Mouse (Mus musculus): ENCODE measurements around the gene Emc7. TPM values are rescaled to one million over a fixed set of nuclear protein-coding genes. Genes with fewer than 3 reads are reported as not detected.

Emc7 gene
- total RNA-seq, 2 experiments from 2014 or later = 32.8 to 35.5 TPM

DNA sequence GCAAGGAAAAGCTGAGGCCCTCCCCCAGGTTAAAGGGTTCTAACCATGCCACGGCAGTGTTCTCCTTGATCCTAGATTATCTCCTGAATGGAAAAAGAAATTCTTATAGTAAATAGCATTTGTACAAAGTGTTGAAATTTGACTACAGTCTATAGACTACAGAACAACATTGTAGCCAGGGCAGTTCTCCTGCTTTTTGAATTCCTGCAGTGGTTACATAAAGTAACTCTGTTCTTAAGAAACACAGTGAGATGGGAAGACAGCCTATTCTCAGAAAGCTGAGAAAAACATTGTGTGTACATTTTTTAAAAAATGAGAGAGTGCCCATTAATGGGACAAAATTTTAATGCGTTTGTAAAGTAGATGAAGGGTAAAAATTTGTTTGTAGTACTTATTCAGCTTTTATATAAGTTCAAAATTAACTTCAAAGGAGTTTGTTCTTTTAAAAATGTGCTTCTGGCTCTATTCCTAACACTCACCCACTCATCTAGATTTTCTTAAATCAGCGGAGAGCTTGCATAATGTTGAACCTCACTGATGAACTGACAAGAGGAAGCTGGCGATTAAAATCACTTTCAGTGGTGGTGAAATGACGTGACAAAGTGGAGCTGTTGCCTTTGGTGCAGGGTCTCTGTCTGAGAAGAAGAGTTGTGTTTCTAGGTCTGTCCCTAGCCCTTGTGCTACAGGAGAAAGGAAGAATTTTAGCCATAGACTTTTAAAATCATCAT lies 20.4 kb downstream of the Emc7 start:
- DNase-seq = no peak

GRCm38 (mm10) chr2:112476554-112476953 lies 21.8 kb downstream of the Emc7 start:
- DNase-seq = no peak

DNA sequence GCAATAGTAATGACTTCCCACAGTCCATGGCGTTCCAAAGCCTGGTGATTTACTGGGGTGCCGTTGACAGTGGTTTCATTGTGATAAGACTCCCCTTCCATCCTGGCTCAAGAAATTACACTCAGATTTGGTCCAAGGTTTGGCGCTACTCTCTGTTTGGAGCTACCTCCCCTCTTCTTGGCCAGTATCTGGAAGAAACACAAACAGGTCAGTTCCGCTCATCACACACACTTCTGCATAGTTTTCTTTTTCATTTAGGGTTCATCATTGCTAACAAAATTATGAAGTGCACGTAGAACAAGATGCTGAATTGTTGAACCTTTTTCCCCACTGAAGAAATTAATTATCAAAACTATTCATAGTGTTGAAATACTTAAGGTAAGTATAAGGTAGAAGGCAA lies 25.9 kb downstream of the Emc7 start, which contains the start of gene Chrm5:
Chrm5 (minus strand) TSS at position 101 of the 400 bp plus-strand sequence.
- no peak for DNase-seq

DNA sequence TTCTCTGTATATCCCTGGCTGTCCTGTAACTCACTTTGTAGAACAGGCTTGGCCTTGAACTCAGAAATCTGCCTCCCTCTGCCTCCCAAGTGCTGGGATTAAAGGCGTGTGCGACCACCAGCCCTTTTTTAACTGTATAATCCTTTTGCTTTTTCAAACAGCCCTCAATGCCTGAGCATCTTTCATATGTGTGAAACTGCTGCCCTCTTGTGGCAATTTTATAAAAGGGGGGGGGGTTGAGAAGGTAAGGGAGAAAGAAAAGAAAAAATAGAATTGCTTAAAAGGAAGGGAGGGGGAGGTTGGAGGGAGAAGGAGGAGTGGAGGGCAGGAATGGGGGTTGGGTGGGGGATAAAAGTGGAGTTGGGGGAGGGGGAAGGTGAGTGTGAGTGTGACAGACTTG lies 26.8 kb downstream of the Emc7 start:
- peak in 1 of 2 experiments; percentile 22 for DNase-seq

DNA sequence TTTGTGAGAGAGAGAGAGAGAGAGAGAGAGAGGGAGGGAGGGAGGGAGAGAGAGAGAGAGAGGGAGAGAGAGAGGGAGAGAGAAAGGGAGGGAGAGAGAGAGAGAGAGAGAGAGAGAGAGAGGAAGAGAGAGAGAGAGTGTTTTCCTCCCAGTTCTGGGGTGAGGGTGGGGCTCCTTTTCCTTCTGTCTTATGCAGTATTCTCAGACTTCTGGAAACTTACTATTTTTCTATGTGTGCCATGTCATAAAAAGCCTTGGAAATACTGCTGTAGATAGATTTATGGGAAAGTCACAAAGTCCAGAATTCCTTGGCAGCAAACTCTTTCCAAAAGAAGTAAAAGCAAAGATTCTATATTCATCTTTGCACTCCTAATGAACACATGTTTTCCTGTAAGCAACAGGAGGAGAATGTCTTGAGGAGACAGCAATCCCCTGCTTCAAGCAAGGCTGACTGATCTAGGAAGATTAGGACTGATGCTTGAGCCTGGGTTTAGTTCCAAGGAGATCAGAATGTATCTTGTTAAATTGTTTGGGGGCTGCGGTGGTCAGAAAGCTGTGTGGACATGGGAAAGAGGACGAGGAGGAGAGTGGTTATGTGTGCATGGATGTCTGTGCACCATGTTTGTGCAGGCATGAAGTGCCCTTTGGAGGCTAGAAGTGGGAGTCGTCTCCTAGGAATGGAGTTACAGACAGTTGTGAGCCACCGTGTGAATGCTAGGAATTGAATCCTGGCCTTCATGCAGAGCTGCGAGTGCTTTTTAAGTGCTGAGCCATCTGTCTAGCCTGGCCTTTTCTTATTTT lies 27.9 kb downstream of the Emc7 start:
- DNase-seq = no peak

- no peak for DNase-seq
Measured at GRCm38 (mm10) chr2:112483334-112483651, 28.5 kb downstream of the Emc7 start.

DNA sequence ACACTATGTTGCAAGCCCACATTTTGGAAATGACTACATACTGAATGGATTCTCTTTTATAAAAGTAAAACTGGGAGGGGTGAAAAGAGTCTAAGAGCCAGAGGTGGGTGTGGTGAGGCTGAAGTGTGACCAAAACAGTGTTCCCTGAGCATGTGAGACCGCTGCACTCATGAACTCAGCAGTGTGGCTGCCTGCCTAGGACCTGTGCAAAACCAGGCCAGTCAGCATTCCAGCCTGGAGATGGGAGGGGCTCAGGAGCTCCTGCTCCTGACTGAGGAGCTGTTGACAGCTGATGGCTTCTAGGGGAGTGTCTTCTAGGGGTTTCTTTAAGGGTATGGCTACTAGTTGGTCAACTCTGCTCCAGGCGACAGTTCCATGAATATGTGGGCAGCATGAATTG lies 30.1 kb downstream of the Emc7 start:
- no peak for DNase-seq

DNA sequence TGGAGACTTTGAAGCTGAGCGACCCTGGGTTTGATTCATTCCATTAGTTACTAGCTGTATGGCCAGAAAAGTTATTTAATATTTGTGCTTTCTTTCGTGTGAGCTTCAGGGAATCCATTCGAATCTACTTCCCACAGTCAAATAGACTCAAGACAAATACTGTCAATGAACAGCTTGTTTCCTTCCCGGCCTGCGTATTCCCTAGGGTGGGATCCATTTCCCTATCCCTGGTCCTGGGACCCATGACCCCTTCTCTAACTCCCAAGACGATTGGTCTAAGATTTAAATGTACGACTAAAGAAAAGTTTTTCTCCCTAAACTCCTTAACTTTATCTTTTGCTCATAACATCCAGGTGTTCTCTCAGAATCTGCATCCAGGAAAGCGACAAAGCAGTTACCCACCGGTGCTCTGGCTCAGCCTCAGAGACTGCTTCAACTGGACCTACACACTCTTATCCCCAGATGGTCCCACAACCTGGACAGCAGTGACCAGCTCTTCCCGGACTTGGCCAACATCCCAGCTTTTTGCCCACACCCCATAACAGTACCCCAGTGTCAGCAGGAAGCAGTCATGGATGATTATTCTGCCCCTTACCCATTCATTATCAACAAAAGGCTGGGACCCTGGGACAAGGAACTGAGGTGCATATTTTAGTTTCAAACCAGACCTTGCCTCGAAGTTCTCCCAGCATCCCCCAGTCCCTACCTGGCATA lies 35.8 kb downstream of the Emc7 start:
- DNase-seq = no peak

- no peak for DNase-seq
Measured at GRCm38 (mm10) chr2:112491629-112492028, 36.8 kb downstream of the Emc7 start.

GRCm38 (mm10) chr2:112492431-112492855 lies 37.6 kb downstream of the Emc7 start:
- peak; percentile 10 to 13 for DNase-seq

DNA sequence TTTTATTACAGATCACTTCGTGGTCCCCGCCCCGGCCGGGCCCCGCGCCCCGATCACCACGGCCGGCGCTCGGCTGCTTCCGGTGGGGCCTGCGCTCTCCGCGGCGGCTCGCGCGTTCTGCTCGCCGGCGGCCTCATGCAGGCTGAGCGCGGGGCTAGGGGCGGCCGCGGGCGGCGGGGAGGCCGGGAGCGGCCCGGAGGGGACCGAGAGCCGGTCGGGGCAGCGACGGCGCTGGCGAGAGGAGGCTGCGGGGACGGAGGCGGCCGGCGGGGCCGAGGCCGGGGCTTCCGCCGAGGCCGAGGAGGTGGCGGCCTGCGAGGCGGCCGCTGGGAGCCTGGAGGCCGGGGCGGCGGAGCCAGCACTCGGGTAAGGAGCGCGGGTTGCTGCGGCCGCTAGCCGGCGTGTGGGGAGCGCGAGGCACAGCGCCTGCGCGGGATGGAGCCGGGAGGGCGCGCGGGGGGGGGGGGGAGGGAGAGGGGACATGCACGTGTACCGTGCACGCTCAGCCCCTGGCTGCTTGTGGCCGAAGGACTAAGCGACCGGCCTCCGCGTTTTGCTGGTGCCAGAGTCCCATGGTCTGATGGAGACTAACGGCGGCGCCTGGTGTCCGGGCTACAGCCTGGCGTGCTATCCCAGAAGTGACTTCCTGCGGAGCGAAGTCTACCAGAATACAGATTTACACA lies 38.2 kb downstream of the Emc7 start, which contains the start of gene Aven:
Aven (plus strand) TSS at position 109 of the 683 bp plus-strand sequence.
- peak; percentile 90 to 93 for DNase-seq

- DNase-seq = no peak
Measured at GRCm38 (mm10) chr2:112493539-112494260, 38.9 kb downstream of the Emc7 start.

DNA sequence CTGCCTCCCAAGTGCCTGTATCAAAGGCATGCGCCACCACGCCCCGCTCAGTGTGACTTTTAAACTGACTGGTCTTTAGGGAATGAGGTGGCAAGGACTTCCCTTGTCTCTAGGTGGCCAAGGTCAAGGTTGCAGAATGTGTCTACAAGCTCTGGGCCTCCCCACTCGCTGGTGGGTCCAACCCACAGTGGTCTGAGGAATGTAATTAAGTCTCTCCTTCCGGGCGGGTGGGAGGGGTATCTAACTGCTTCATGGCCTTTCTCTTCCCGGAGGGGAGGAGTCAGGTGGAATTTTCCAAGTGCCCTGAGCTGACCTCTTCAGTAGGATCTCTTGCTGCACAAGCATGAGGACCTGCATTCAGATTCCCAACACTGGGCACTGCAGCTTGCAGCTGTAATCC lies 43.1 kb downstream of the Emc7 start:
- DNase-seq = peak in 1 of 2 experiments; percentile 9

DNA sequence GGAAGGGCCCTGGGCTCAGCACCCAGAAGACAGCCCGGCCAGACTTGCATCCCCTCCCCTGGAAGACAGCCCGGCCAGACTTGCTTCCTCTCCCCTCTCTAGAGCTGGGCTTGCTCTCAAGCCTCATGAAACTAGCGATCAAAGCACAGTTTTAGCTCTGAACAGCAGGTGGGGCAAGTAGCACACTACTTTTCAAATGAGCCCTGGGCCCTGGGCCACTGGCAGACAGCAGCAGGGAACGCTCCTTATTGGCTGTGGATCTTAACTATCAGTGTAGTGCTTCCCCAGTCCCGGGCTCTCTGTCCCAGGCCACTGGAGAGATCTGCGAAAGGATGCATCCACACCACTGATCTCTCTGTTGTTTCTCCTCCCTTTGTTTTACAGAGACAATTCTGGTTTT lies 46.4 kb downstream of the Emc7 start:
- DNase-seq = peak; percentile 77 to 84

DNA sequence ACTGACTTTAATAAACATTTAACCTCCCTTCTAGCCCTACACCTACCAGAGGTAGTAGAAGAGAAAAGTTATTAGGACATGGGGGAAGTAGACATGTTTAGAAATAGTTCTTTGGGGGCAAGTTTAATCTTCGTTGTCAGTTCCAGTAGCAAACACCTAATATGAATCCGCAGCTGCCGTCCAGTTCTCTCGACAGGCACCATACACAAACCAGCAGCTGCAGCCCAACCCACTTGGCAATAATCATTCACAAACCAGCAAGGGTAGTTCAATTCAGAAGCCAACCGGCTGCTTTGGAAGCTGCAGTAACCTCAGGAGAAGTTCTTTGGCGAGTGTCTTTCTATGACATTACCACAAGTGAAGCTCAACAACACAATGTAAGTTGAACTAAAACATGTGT lies 49.2 kb downstream of the Emc7 start:
- no peak for DNase-seq

DNA sequence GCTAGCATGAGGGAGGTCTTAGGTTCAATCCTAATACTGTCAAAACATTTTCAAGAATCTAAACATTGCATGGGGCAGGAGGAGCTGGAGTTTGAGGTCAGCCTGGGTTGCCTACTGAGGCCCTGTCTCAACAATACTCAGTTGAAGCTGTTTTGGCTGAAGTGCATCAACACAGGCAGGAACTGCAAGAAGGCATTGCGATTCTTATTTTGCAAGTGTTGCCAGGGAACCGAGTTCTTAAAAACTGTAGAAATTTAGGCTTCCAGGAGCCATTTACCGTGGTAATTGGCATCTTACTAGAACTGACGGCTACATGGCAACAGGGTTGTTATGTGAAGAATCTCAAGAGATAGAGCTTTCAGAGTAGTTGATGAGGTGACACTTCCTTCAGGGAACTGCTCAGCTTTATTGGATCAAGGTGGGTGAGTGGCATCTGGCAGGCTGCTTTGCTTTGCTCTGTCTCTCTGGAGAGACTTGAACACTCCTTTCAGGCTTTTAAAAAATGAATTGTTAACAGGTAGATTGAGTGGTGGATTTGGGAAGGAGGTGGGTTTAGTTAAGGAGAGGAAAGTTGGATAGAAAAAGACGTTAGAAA lies 52.1 kb downstream of the Emc7 start:
- no peak for DNase-seq

- DNase-seq = no peak
Measured at GRCm38 (mm10) chr2:112507444-112507843, 52.6 kb downstream of the Emc7 start.

DNA sequence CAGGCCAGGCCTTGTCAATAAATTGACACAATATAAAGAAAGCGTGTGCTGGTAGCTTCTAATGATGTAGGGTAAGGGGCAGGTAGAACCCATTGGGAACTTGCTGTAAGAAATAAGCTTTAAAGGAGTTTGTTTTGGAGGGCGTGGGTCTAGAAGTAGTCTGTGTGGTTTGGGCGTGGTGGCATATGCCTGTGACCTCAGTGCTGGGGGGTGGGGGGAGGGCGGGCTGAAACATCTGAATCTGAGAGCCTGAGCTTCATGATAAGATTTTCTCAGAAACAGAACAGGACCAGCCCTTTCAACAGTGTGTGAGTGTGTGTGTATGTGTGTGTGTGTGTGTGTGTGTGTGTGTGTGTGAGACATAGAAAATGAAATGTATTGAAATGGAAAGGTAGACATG lies 55.3 kb downstream of the Emc7 start:
- DNase-seq = no peak

GRCm38 (mm10) chr2:112513036-112513435 lies 58.2 kb downstream of the Emc7 start:
- no peak for DNase-seq

- no peak for DNase-seq
Measured at GRCm38 (mm10) chr2:112516728-112517127, 61.9 kb downstream of the Emc7 start.

DNA sequence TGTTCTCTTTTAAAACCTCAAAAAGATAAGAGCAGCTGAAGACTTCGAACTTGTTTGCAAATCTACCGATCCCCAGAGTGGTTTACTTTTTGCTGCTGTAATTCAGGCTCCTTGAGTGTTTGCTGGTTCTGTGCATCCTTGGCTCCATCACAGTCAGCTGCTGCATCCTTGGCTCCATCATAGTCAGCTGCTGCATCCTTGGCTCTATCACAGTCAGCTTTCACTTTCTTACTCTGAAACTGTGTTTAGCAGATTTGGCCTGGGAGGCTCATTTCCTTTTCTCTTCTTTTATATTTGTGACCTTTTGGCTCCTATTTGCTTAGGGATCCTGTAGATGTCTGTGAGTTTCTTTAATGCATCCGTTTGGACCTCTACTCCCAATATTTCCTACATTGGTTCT lies 62.4 kb downstream of the Emc7 start:
- no peak for DNase-seq
